Mouse (Mus musculus): ENCODE measurements around the gene Galnt10. TPM values are rescaled to one million over a fixed set of nuclear protein-coding genes. Genes with fewer than 3 reads are reported as not detected.

Gene Galnt10
- polyA plus RNA-seq, 1 experiment from 2014 or later, result 15.6 TPM

DNA sequence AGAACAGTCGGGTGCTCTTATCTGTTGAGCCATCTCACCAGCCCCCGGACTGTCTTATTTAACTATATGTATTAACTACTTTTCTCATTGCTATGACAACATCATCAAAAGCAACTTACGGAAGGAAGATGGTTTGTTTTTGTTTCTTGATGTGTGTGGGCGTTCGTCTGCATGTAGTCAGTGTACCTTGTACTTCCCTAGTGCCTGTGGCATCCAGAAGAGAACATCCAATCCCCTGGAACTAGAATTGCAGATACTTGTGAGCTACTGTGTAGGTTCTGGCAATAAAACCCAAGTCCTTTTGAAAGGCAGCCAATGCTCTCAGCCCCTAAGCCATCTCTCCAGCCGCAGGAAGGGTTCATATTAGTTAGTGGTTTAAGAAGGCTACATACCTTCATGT, 72.8 kb downstream of the Galnt10 start:
- H3K27ac ChIP-seq, result no peak overlapping the region
- H3K27me3 ChIP-seq, result 0 out of 2 replicates have a peak, but pooled peaks cover 4% of the 10 kb centered on the region
- H3K4me1 ChIP-seq (replicated peaks), result peaks cover 18% of the 10 kb centered on the region
- H3K4me3 ChIP-seq (replicated peaks), result no peak overlapping the region
- H3K9me3 ChIP-seq, result no peaks in the 10 kb centered on the region
- H3K4me2 ChIP-seq (replicated peaks), result no peak overlapping the region
- no peak overlapping the region for H3K9ac ChIP-seq (replicated peaks)
- H3K36me3 ChIP-seq, result no peaks in the 10 kb centered on the region
- ATAC-seq, result no peak
- WGBS, result 95% methylated on average over 6 of the region's 6 CpGs

DNA sequence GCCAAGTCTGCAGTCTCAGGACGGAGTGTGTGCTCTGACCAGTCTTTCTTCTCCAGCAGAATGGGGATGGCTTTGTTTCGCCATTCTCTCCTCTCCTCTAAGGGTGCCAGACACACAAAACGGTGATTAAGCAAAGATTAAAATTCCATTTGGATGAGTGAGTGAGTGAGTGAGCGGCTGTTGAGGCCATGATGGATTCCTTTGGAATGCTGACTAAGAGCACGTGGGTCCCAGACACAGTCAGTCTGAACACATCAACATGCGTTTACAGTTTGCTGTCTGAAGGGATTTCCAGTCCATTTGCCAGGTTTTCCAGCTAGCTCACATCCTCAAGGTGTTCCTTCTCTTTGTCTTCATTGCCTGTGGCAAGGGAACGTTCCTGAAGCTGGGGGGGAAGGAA, 74.4 kb downstream of the Galnt10 start:
- H3K9me3 ChIP-seq, result no peaks in the 10 kb centered on the region
- no peak overlapping the region for H3K9ac ChIP-seq (replicated peaks)
- H3K4me3 ChIP-seq (replicated peaks), result no peak overlapping the region
- H3K36me3 ChIP-seq, result no peaks in the 10 kb centered on the region
- peaks cover 18% of the 10 kb centered on the region for H3K4me1 ChIP-seq (replicated peaks)
- 0 out of 2 replicates have a peak, but pooled peaks have one; percentile 34 for ATAC-seq
- H3K4me2 ChIP-seq (replicated peaks), result no peak overlapping the region
- H3K27ac ChIP-seq, result peak overlapping the region; percentile 20; the same call in 1 of the 2 replicates
- WGBS, result 27% methylated on average over 7 of the region's 7 CpGs
- H3K27me3 ChIP-seq, result 0 out of 2 replicates have a peak, but pooled peaks cover 4% of the 10 kb centered on the region

- no peak overlapping the region for H3K9ac ChIP-seq (replicated peaks)
- 0 out of 2 replicates have a peak, but pooled peaks have one; percentile 6 for ATAC-seq
- H3K4me2 ChIP-seq (replicated peaks), result no peak overlapping the region
- H3K27ac ChIP-seq, result 0 out of 2 replicates have a peak overlapping the region, but pooled peaks have one; percentile 20
- 74% methylated on average over 6 of the region's 6 CpGs for WGBS
- H3K9me3 ChIP-seq, result no peaks in the 10 kb centered on the region
- H3K4me1 ChIP-seq (replicated peaks), result peaks cover 18% of the 10 kb centered on the region
- no peak overlapping the region for H3K4me3 ChIP-seq (replicated peaks)
- 0 out of 2 replicates have a peak, but pooled peaks cover 4% of the 10 kb centered on the region for H3K27me3 ChIP-seq
- no peaks in the 10 kb centered on the region for H3K36me3 ChIP-seq
Observed at GRCm38 (mm10) chr11:57720076-57720475, 74.8 kb downstream of the Galnt10 start.

GRCm38 (mm10) chr11:57724791-57725463, 79.7 kb downstream of the Galnt10 start:
- Histone ChIP-seq H3K4me1 (replicated peaks) (peaks cover 14% of the 10 kb centered on the region), H3K27me3 (no peaks in the 10 kb centered on the region), H3K4me3 (replicated peaks) (no peak overlapping the region), H3K36me3 (0 out of 2 replicates have a peak, but pooled peaks cover 3% of the 10 kb centered on the region), H3K9ac (replicated peaks) (no peak overlapping the region), H3K27ac (no peak overlapping the region), H3K4me2 (replicated peaks) (no peak overlapping the region), H3K9me3 (no peaks in the 10 kb centered on the region)
- WGBS, result 86% methylated on average over 5 of the region's 5 CpGs
- ATAC-seq, result no peak

- 0 out of 2 replicates have a peak, but pooled peaks cover 3% of the 10 kb centered on the region for H3K36me3 ChIP-seq
- H3K9ac ChIP-seq (replicated peaks), result no peak overlapping the region
- H3K4me1 ChIP-seq (replicated peaks), result peaks cover 11% of the 10 kb centered on the region
- no peak overlapping the region for H3K4me3 ChIP-seq (replicated peaks)
- WGBS, result 54% methylated on average over 4 of the region's 4 CpGs
- H3K9me3 ChIP-seq, result no peaks in the 10 kb centered on the region
- no peaks in the 10 kb centered on the region for H3K27me3 ChIP-seq
- no peak overlapping the region for H3K27ac ChIP-seq
- ATAC-seq, result no peak
- no peak overlapping the region for H3K4me2 ChIP-seq (replicated peaks)
Observed at GRCm38 (mm10) chr11:57725926-57726325, 80.7 kb downstream of the Galnt10 start.

DNA sequence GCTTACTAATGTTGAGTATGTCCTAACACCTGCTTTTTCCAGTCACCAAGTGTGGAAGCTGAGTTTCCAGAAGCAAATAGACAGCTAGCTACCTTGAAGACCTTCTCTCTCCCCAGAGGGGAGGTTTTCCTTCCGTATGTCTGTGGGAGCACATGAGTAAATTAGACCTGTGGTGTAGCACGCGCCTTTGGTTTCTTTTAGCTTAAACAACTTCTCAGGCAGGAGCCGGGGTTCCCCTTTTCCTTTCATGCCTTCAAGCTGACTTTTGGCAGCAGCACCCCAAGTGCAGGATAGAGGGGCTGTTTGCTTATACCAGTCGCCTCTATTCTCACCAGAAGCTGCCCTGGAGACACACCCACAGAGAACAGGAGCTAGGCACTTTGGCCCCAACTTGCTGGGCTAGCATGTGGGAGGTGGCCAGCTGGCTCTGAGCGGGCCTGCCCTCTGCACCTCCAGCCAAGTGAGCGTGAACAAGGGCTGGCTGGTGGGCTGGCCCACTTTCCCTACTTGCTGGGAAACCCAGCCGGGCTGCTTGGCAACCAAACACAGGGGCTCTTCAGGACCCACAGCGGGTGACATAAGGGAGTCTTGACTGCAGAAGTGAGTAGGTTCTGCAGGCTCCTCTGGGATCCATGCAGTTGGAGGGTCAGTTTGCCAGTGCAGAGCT, 82.2 kb downstream of the Galnt10 start:
- WGBS, result 61% methylated on average over 9 of the region's 9 CpGs
- H3K9me3 ChIP-seq, result no peaks in the 10 kb centered on the region
- H3K4me3 ChIP-seq (replicated peaks), result no peak overlapping the region
- H3K9ac ChIP-seq (replicated peaks), result no peak overlapping the region
- no peak overlapping the region for H3K27ac ChIP-seq
- peaks cover 11% of the 10 kb centered on the region for H3K4me1 ChIP-seq (replicated peaks)
- peak; percentile 58; the same call in 1 of the 2 replicates for ATAC-seq
- H3K36me3 ChIP-seq, result 0 out of 2 replicates have a peak, but pooled peaks cover 3% of the 10 kb centered on the region
- H3K4me2 ChIP-seq (replicated peaks), result no peak overlapping the region
- H3K27me3 ChIP-seq, result no peaks in the 10 kb centered on the region

- no peak for ATAC-seq
- Histone ChIP-seq H3K4me3 (replicated peaks) (no peak overlapping the region), H3K9me3 (no peaks in the 10 kb centered on the region), H3K27me3 (no peaks in the 10 kb centered on the region), H3K9ac (replicated peaks) (no peak overlapping the region; the same call in 1 of the 2 replicates), H3K27ac (no peak overlapping the region), H3K36me3 (peaks cover 7% of the 10 kb centered on the region), H3K4me1 (replicated peaks) (peaks cover 1% of the 10 kb centered on the region), H3K4me2 (replicated peaks) (no peak overlapping the region)
- 80% methylated on average over 10 of the region's 10 CpGs for WGBS
Observed at GRCm38 (mm10) chr11:57732410-57733281, 87.4 kb downstream of the Galnt10 start.

GRCm38 (mm10) chr11:57747294-57748080, 102.2 kb downstream of the Galnt10 start:
- Histone ChIP-seq H3K9me3 (no peaks in the 10 kb centered on the region), H3K4me1 (replicated peaks) (peaks cover 4% of the 10 kb centered on the region; the same call in 1 of the 2 replicates), H3K4me2 (replicated peaks) (no peak overlapping the region), H3K4me3 (replicated peaks) (no peak overlapping the region), H3K9ac (replicated peaks) (no peak overlapping the region), H3K36me3 (no peaks in the 10 kb centered on the region), H3K27ac (no peak overlapping the region), H3K27me3 (no peaks in the 10 kb centered on the region)
- WGBS, result 86% methylated on average over 19 of the region's 19 CpGs
- ATAC-seq, result peak; percentile 34; the same call in 1 of the 2 replicates

- Histone ChIP-seq H3K27me3 (no peaks in the 10 kb centered on the region), H3K9me3 (no peaks in the 10 kb centered on the region), H3K4me3 (replicated peaks) (no peak overlapping the region), H3K4me1 (replicated peaks) (peaks cover 27% of the 10 kb centered on the region), H3K9ac (replicated peaks) (no peak overlapping the region), H3K36me3 (no peaks in the 10 kb centered on the region), H3K4me2 (replicated peaks) (no peak overlapping the region), H3K27ac (no peak overlapping the region)
- ATAC-seq, result peak; percentile 41; the same call in 1 of the 2 replicates
- 62% methylated on average over 14 of the region's 14 CpGs for WGBS
Observed at GRCm38 (mm10) chr11:57753538-57754203, 108.4 kb downstream of the Galnt10 start.

DNA sequence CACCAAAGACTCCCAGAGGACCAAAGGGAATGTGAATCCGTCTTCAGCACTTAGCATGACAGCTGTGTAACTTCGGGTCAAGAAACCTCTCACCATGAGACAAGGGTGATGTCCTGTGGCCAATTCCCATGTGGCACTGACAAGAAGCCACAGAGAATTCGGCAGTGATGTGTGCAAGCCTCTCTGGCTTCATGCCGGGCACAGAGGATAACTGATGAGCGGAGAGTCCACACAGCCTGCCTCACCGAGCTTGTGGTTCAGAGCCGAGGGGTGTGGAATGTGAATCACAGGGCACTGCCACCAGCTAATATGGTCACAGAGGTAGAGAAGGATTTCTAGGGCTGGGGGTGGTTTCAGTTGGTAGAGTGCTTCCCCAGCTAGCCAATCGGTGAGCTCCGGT, 113.4 kb downstream of the Galnt10 start:
- peaks cover 29% of the 10 kb centered on the region for H3K4me1 ChIP-seq (replicated peaks)
- no peak overlapping the region for H3K27ac ChIP-seq
- H3K9me3 ChIP-seq, result no peaks in the 10 kb centered on the region
- no peak overlapping the region for H3K9ac ChIP-seq (replicated peaks)
- no peaks in the 10 kb centered on the region for H3K27me3 ChIP-seq
- no peak overlapping the region for H3K4me3 ChIP-seq (replicated peaks)
- no peak overlapping the region for H3K4me2 ChIP-seq (replicated peaks)
- H3K36me3 ChIP-seq, result peaks cover 10% of the 10 kb centered on the region
- no peak for ATAC-seq
- 78% methylated on average over 9 of the region's 9 CpGs for WGBS

Measured in midbrain, embryonic 13.5 days (tissue).